In genomic region chr2:93220447-93220846, GRCm38 (mm10) we compare ENCODE assay signal across 14 mouse cellular contexts. TPM values are rescaled to one million over a fixed set of nuclear protein-coding genes. Genes with fewer than 3 reads are reported as not detected.
DNase-seq lines count a peak whose midpoint lies in the region; ATAC-seq and TF ChIP-seq lines count a peak whose summit lies in the region.
"Had no signal": no experiment of that assay in that cellular context is flagged by ENCODE, and none has a peak within 500 bp of the region (broad histone marks: within the 10 kb centered on the region; RNA-seq: fewer than 3 reads in every experiment).

No protein-coding gene starts in this region.

- TF ChIP-seq CTCF in kidney, adult 2 months (conservative IDR thresholded peaks at IDR 0.05; ENCODE audit: insufficient read depth, insufficient read length, low read depth, low read length), result no peak; the same call in 1 of the 2 replicates

- H3K36me3 ChIP-seq in kidney, adult 2 months (ENCODE audit: control insufficient read depth, insufficient read depth, low read length), result no peaks in the 10 kb centered on the region
- H3K36me3 ChIP-seq: embryonic facial prominence, embryonic 12.5 days; hindbrain, embryonic 15.5 days; lung, embryonic 15.5 days had no signal

- H3K4me1 ChIP-seq in kidney, adult 2 months (ENCODE audit: control insufficient read depth, insufficient read depth, low read length), result peaks cover 6% of the 10 kb centered on the region; the same call in 1 of the 2 replicates

- no peak overlapping the region for H3K4me3 ChIP-seq in kidney, adult 2 months (ENCODE audit: insufficient read depth, low read depth, low read length)
- H3K4me3 ChIP-seq: embryonic facial prominence, embryonic 12.5 days; heart, embryonic 12.5 days; hindbrain, embryonic 15.5 days; lung, embryonic 15.5 days; midbrain, embryonic 13.5 days had no signal

- peak; percentile 50 to 55 for DNase-seq in cerebellum, postnatal 10 days
- no peak for DNase-seq in cerebellum, adult 8-10 months
- DNase-seq in kidney, postnatal 10 days, result peak; percentile 44
- no peak for DNase-seq in kidney, adult 2 months
- DNase-seq in ovary, postnatal 36 days (ENCODE audit: low spot score), result peak; percentile 45
- DNase-seq in ovary, postnatal 10 days (ENCODE audit: low spot score), result no peak
- no peak for DNase-seq in layer of hippocampus, postnatal 14 days (ENCODE audit: low spot score in 2 of 2)
- DNase-seq: spleen, adult 18-20 months had no signal

- no peak for ATAC-seq in activated CD4-positive, CD25-positive, alpha-beta regulatory T cell, adult 4 months
- ATAC-seq: midbrain, embryonic 13.5 days had no signal

- H3K27me3 ChIP-seq in kidney, adult 2 months (replicated peaks; ENCODE audit: control insufficient read depth, insufficient read depth, low read length), result no peaks in the 10 kb centered on the region
- H3K27me3 ChIP-seq: embryonic facial prominence, embryonic 12.5 days; heart, embryonic 12.5 days; hindbrain, embryonic 15.5 days; lung, embryonic 15.5 days; midbrain, embryonic 13.5 days had no signal

- 77% methylated on average over 5 of the region's 5 CpGs for WGBS in kidney, adult 2 months

- no peak for TF ChIP-seq POLR2A in kidney, adult 2 months (IDR thresholded peaks at IDR 0.05; ENCODE audit: low read depth, low read length)

- no peak overlapping the region for H3K27ac ChIP-seq in kidney, adult 2 months (ENCODE audit: insufficient read depth, low read depth, low read length)
- H3K27ac ChIP-seq: embryonic facial prominence, embryonic 12.5 days; hindbrain, embryonic 15.5 days; lung, embryonic 15.5 days; midbrain, embryonic 13.5 days had no signal

RNA-seq across cellular contexts. Expression of gene Trp53i11, which starts 33.1 kb away (rescaled TPM):
- polyA plus RNA-seq in kidney, adult 2 months (2012; rRNA removed), result 18.1 and 18.3 TPM in 2 replicates
- polyA plus RNA-seq in activated CD4-positive, CD25-positive, alpha-beta regulatory T cell, adult 4 months (2017; shearing (Covaris generic)), result 10 to 100 TPM; 70.9 to 73.5 TPM
- 10 to 100 TPM; 49.2 to 53.7 TPM for total RNA-seq in layer of hippocampus, postnatal 14 days (2021)

Comparison
In these comparisons a context has a peak if more than half of its experiments do, and no peak if none do; other contexts are left out.
1. DNase-seq: peak in cerebellum, postnatal 10 days (2 of 2), kidney, postnatal 10 days (single experiment) and ovary, postnatal 36 days (single experiment); none in cerebellum, adult 8-10 months (single experiment), kidney, adult 2 months (single experiment), ovary, postnatal 10 days (single experiment) and layer of hippocampus, postnatal 14 days (0 of 2).